ENCODE assay signal across 9 mouse cellular contexts in the genomic region with DNA sequence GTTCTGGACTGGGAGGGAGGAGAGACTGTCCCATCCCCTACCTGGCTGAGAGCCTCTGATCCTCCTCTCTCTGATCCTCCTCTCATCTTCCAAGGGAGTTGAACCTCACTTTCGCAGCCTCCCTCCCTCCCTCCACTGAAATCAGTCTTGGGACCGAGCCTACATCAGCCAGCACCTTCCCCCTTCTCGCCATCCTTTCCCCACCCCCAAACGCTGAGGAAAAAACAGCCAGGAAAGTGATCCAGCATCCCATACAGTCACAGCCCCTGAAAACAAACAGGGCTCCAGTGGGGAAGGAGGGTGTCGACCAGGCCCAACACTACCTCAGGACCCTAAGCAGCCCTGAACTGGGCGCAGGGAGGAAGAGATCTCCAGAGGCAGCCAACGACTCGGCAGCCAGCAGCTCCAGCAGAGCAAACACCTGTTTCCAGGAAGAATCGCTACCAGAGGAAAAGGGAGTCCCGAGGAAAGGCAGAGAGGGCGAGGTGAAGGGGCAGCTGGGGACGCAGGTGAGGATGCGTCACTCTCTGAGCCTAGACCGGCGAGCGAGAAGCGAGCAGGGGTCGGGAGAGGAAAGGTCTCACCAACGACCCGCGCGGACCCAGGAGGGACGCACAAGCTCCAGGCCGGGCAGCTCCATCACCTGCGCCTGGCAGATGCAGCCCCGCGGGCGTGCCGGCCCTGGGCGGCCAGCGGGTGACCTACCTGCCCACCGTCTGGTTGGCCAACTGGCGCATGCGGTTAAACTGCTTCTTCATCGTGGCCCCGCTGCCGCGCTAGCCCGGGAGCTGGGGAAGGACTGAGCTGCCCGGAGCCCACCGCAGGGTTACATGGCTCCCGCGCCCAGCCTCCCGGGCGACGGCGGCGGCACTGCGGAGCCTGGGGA. TPM values are rescaled to one million over a fixed set of nuclear protein-coding genes. Genes with fewer than 3 reads are reported as not detected.
DNase-seq lines count a peak whose midpoint lies in the region; ATAC-seq and TF ChIP-seq lines count a peak whose summit lies in the region.
"Had no signal": no experiment of that assay in that cellular context is flagged by ENCODE, and none has a peak within 500 bp of the region (broad histone marks: within the 10 kb centered on the region; RNA-seq: fewer than 3 reads in every experiment).

No protein-coding gene starts in this region.

- H3K4me3 ChIP-seq in heart, embryonic 11.5 days (ENCODE audit: low read depth, low read length), result peak overlapping the region; percentile 95
- H3K4me3 ChIP-seq in layer of hippocampus, adult 2 months, result peak overlapping the region; percentile 74
- H3K4me3 ChIP-seq in lung, adult 2 months (replicated peaks; ENCODE audit: extremely low read depth, low read depth, low read length), result peak overlapping the region; percentile 64

- no peak for DNase-seq in heart, postnatal 4 days
- DNase-seq in cerebellum, adult 18-20 months, result peak; percentile 74 to 77
- DNase-seq in frontal cortex, postnatal 25 days (ENCODE audit: low spot score in 2 of 2), result peak; percentile 20 to 37
- peak; percentile 6 to 21 for DNase-seq in layer of hippocampus, adult 2 months (ENCODE audit: low spot score in 2 of 2)
- peak; percentile 52 for DNase-seq in lung, adult 2 months
- peak; percentile 35 for DNase-seq in right cerebral cortex, postnatal 25 days
- DNase-seq in retina, embryonic 14.5 days (ENCODE audit: low spot score), result no peak

- H3K4me1 ChIP-seq in heart, embryonic 11.5 days (ENCODE audit: control insufficient read depth, insufficient read depth, low read length), result peaks cover 12% of the 10 kb centered on the region; the same call in 1 of the 2 replicates
- H3K4me1 ChIP-seq in lung, adult 2 months (ENCODE audit: control insufficient read depth, insufficient read depth, low read length), result peaks cover 5% of the 10 kb centered on the region

- H3K27ac ChIP-seq in heart, embryonic 11.5 days (ENCODE audit: low read depth, low read length), result no peak overlapping the region
- H3K27ac ChIP-seq in layer of hippocampus, adult 2 months, result peak overlapping the region; percentile 94

- no peaks in the 10 kb centered on the region for H3K36me3 ChIP-seq in heart, embryonic 11.5 days (ENCODE audit: control insufficient read depth, insufficient read depth, low read length)
- H3K36me3 ChIP-seq: G1E had no signal

- 0 out of 2 replicates have a peak, but pooled peaks cover 2% of the 10 kb centered on the region for H3K27me3 ChIP-seq in heart, embryonic 11.5 days (ENCODE audit: control insufficient read depth, insufficient read depth, low read length)

- peak overlapping the region; percentile 97 for H3K4me2 ChIP-seq in heart, embryonic 11.5 days

- peak overlapping the region; percentile 86 for H3K9ac ChIP-seq in heart, embryonic 11.5 days (ENCODE audit: low read depth, low read length)

- no peak for TF ChIP-seq POLR2A in lung, adult 2 months (IDR thresholded peaks at IDR 0.05; ENCODE audit: borderline replicate concordance, extremely low read depth, low read depth, low read length)

- WGBS in heart, embryonic 11.5 days (ENCODE audit: insufficient replicate concordance), result under 1% methylated on average over 46 of the region's 49 CpGs
- 2% methylated on average over 49 of the region's 49 CpGs for WGBS in lung, adult 2 months

- TF ChIP-seq CTCF in layer of hippocampus, adult 2 months (conservative IDR thresholded peaks at IDR 0.05), result no peak
- TF ChIP-seq CTCF in lung, adult 2 months (IDR thresholded peaks at IDR 0.05; ENCODE audit: insufficient read depth, low read length), result no peak

- 0 out of 2 replicates have a peak, but pooled peaks have one; percentile 44 for ATAC-seq in heart, embryonic 11.5 days (replicated peaks; ENCODE audit: insufficient number of reproducible peaks, low FRiP score, low TSS enrichment)

- H3K9me3 ChIP-seq in heart, embryonic 11.5 days (replicated peaks; ENCODE audit: control insufficient read depth, low read length), result no peaks in the 10 kb centered on the region

RNA-seq across cellular contexts. Expression of a gene that starts 0.6 kb away (rescaled TPM):
- polyA plus RNA-seq in heart, embryonic 11.5 days (2014; fragmentation: Nextera tagmentation; extraction: Ambion mirVana), result 10.1 and 12.4 TPM in 2 replicates
- 10 to 100 TPM; 19.9 to 23.7 TPM for total RNA-seq in heart, postnatal 4 days (2021)
- 100 to 1,000 TPM; 117 to 123 TPM for total RNA-seq in layer of hippocampus, adult 2 months (2021)
- 28.1 and 32.6 TPM in 2 replicates for polyA plus RNA-seq in lung, adult 2 months (2012; rRNA removed)
- polyA plus RNA-seq: G1E had no signal

RNA-seq across cellular contexts. Expression of a gene that starts 2.4 kb away (rescaled TPM):
- 0.43 TPM in 1 of 2 replicates, not detected in the other for polyA plus RNA-seq in heart, embryonic 11.5 days (2014; fragmentation: Nextera tagmentation; extraction: Ambion mirVana)
- total RNA-seq in heart, postnatal 4 days (2021), result under 1 TPM; 0.74 to 0.81 TPM
- 1 to 10 TPM; 3.2 to 4.7 TPM for total RNA-seq in layer of hippocampus, adult 2 months (2021)
- 0.27 and 0.32 TPM in 2 replicates for polyA plus RNA-seq in lung, adult 2 months (2012; rRNA removed)
- polyA plus RNA-seq: G1E had no signal

Comparison
In these comparisons a context has a peak if more than half of its experiments do, and no peak if none do; other contexts are left out.
1. DNase-seq: peak in cerebellum, adult 18-20 months (2 of 2), frontal cortex, postnatal 25 days (2 of 2), layer of hippocampus, adult 2 months (2 of 2), lung, adult 2 months (single experiment) and right cerebral cortex, postnatal 25 days (single experiment); none in heart, postnatal 4 days (single experiment) and retina, embryonic 14.5 days (single experiment).
2. RNA of a gene that starts 0.6 kb away (total RNA-seq): 117 to 123 TPM in layer of hippocampus, adult 2 months; 19.9 to 23.7 TPM in heart, postnatal 4 days; every median in the first group is over 4 times any median in the second.
3. Peak in every context shown above with its lines, with median percentiles within 50 percentile points of each other: H3K4me3 ChIP-seq.